Mouse (Mus musculus) hindbrain, embryonic 15.5 days (tissue): Measurements from ENCODE around the gene Vmn1r157. TPM values are rescaled to one million over a fixed set of nuclear protein-coding genes. Genes with fewer than 3 reads are reported as not detected.
"Not testable (repeated sequence)": the region's sequence is repeated elsewhere in the genome, so short reads cannot be mapped to it uniquely, and the experiment has no call there.

ENCODE experiments used
- ATAC-seq: fragments of 200-750 bp; cut with Nextera tagmentation; 2 replicates; pipeline ENCODE4 v1.8.0; 2017; ENCODE audit warnings: low read depth, moderate number of reproducible peaks, moderate TSS enrichment; ENCODE audit not compliant: low FRiP score
- H3K27ac ChIP-seq: fragments of 300-500 bp; sonication (generic); replicated peaks from 2 replicates; pipeline ENCODE4 v1.5.1; 2015; ENCODE audit warnings: mild to moderate bottlenecking, inconsistent platforms
- H3K27me3 ChIP-seq: fragments of 300-500 bp; sonication (generic); 2 replicates; pipeline ENCODE4 v1.6.1; 2015; ENCODE audit warnings: control low read depth, inconsistent platforms
- H3K36me3 ChIP-seq: fragments of 300-500 bp; sonication (generic); 2 replicates; pipeline ENCODE4 v1.6.1; 2015; ENCODE audit warnings: control low read depth, inconsistent platforms
- H3K4me1 ChIP-seq: fragments of 300-500 bp; sonication (generic); replicated peaks from 2 replicates; pipeline ENCODE4 v1.6.1; 2015; ENCODE audit warnings: control low read depth, inconsistent platforms
- H3K4me2 ChIP-seq: fragments of 300-500 bp; sonication (generic); 2 replicates; pipeline ENCODE4 v1.6.1; 2015; ENCODE audit warnings: moderate library complexity, mild to moderate bottlenecking, inconsistent platforms
- H3K4me3 ChIP-seq: fragments of 300-500 bp; sonication (generic); 2 replicates; pipeline ENCODE4 v1.5.1; 2015; ENCODE audit warnings: mild to moderate bottlenecking, inconsistent platforms
- H3K9ac ChIP-seq: fragments of 300-500 bp; sonication (generic); 2 replicates; pipeline ENCODE4 v1.6.1; 2015; ENCODE audit warnings: inconsistent platforms
- H3K9me3 ChIP-seq: fragments of 300-500 bp; sonication (generic); 2 replicates; pipeline ENCODE4 v1.6.1; 2016; ENCODE audit warnings: control low read depth, inconsistent platforms
- WGBS: fragments of 180-500 bp; shearing (Covaris S2); methylation state at CpG from one replicate; pipeline ENCODE4 v1.1.7; 2015; 5-methylcytosine and 5-hydroxymethylcytosine counted together
- polyA plus RNA-seq: library from polyadenylated mRNA; unstranded; fragments of >200 nt; fragmentation: Nextera tagmentation; extraction: Ambion mirVana; gene quantifications from 2 replicates; pipeline ENCODE4 v1.2.1, GENCODE M21; 2015

Vmn1r157 gene
- not detected in 2 replicates for polyA plus RNA-seq

DNA sequence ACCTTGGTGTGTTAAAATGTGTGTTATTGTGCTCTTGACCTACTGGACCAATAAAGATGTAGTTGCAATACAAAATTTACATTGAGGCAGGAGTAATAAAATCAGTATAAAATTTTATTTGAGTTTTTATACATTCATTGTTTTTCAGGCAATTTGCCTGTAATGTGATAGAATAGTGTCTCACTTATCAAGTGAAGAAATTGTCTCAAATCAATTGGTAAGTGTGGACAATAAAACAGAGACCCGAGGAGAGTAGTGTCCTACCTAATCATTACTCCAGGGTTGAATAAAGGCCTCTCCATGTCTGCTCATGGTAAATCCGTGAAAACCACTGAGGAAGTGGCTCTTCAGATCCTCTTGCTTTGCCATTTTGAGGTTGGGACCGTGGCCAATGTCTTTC is at the start of gene Vmn1r157:
TSS of gene Vmn1r157 (plus strand) at position 301 of the 400 bp plus-strand sequence.
- not testable (repeated sequence) for H3K4me3 ChIP-seq, H3K9me3 ChIP-seq, H3K27ac ChIP-seq, H3K36me3 ChIP-seq, H3K4me1 ChIP-seq, H3K4me2 ChIP-seq, H3K9ac ChIP-seq, H3K27me3 ChIP-seq, ATAC-seq
- WGBS, result 35% methylated on average over 2 of the region's 3 CpGs

DNA sequence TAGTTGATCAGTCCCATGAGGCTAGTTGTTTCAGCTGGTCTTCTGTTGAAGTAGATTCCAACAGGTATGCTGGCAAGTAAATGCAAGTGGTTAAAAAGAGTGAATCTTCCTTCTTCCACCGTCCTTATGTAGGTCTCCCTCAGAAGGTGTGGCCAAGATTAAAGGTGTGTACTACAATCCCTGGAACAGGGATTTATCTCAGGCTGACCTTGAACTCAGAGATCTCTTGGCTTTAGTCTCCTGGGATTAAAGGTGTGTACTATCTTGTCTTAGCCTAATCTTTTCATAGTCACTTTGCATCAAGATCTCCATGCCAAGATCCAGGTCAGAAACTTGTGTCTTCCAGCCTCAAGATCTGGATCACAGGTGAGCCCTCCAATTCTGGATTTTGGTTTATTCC is 41.9 kb upstream of the Vmn1r157 start, which contains the start of gene Gm4567:
TSS of gene Gm4567 (minus strand) at position 101 of the 400 bp plus-strand sequence.
- not testable (repeated sequence) for H3K4me2 ChIP-seq, H3K27me3 ChIP-seq, H3K9me3 ChIP-seq, H3K9ac ChIP-seq, ATAC-seq, H3K36me3 ChIP-seq, H3K4me3 ChIP-seq, H3K27ac ChIP-seq, H3K4me1 ChIP-seq
- WGBS, result no CpG with 5 or more reads among the region's 1 CpGs

DNA sequence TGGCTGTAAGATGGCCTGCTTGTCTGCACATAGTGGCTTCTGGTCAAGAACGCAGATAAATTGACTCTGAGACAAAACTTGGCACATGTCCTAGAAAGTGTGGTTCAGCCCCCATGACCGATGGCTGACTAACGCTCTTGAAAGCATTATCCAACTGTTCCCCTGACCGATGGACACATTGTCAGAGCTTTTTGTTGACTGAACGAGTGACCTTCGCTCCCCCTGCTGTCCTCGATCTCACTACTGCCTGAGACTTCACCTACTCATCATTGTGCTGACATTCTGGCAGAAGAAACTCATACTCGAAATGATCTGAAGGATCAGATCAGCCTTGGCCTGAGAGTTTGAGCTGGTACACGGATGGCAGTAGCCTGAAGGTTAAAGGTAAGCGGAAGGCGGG is 14.5 kb downstream of the Vmn1r157 start:
- not testable (repeated sequence) for H3K9ac ChIP-seq, H3K4me1 ChIP-seq, H3K36me3 ChIP-seq, H3K4me2 ChIP-seq, H3K27ac ChIP-seq, H3K27me3 ChIP-seq, H3K9me3 ChIP-seq, ATAC-seq, H3K4me3 ChIP-seq
- WGBS, result 92% methylated on average over 7 of the region's 11 CpGs

DNA sequence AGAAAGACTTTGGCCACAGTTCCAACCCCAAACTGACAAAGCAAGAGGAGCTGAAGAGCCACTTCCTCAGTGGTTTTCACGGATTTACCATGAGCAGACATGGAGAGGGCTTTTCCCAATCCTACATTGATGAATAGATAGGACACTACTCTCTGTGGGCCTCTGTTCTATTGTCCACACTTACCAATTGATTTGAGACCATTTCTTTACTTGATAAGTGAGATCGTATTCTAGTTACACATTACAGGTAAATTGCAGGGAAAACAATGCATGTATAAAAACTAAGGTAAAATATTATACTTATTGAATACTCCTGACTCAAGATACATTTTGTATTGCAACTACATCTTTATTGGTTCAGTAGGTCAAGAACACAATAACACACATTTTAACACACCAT is 29.2 kb downstream of the Vmn1r157 start, which contains the start of gene Vmn1r158:
TSS of gene Vmn1r158 (minus strand) at position 101 of the 400 bp plus-strand sequence.
- H3K9ac ChIP-seq, ATAC-seq, H3K27me3 ChIP-seq, H3K4me1 ChIP-seq, H3K36me3 ChIP-seq, H3K27ac ChIP-seq, H3K4me3 ChIP-seq, H3K4me2 ChIP-seq: not testable (repeated sequence)
- H3K9me3 ChIP-seq, result peaks cover 12% of the 10 kb centered on the region; the same call in 1 of the 2 replicates
- 67% methylated on average over 2 of the region's 2 CpGs for WGBS

Other genes starting within 250 kb of the Vmn1r157 start
- gene Vmn1r152, start 238.7 kb upstream of the Vmn1r157 start, polyA plus RNA-seq, result not detected in 2 replicates
- not detected in 2 replicates for gene Gm8677, start 226.8 kb upstream of the Vmn1r157 start, polyA plus RNA-seq
- not detected in 2 replicates for gene Gm4201, start 196.4 kb upstream of the Vmn1r157 start, polyA plus RNA-seq
- not detected in 2 replicates for gene Gm4565, start 173.6 kb upstream of the Vmn1r157 start, polyA plus RNA-seq
- gene Vmn1r155, start 103.7 kb upstream of the Vmn1r157 start, polyA plus RNA-seq, result not detected in 2 replicates
- not detected in 2 replicates for gene Gm8693, start 69.4 kb upstream of the Vmn1r157 start, polyA plus RNA-seq
- not detected in 2 replicates for gene Gm4567, start 42.0 kb upstream of the Vmn1r157 start, polyA plus RNA-seq
- not detected in 2 replicates for gene Vmn1r158, start 29.1 kb downstream of the Vmn1r157 start, polyA plus RNA-seq
- not detected in 2 replicates for gene Vmn1r159, start 81.9 kb downstream of the Vmn1r157 start, polyA plus RNA-seq
- not detected in 2 replicates for gene Vmn1r160, start 109.5 kb downstream of the Vmn1r157 start, polyA plus RNA-seq
- gene Gm4214, start 223.0 kb downstream of the Vmn1r157 start, polyA plus RNA-seq, result not detected in 2 replicates